Mouse (Mus musculus) large intestine, adult 2 months (tissue): ENCODE data around the gene Atp11a. TPM values are rescaled to one million over a fixed set of nuclear protein-coding genes. Genes with fewer than 3 reads are reported as not detected.

Experiments
- polyA plus RNA-seq: library from polyadenylated mRNA; depleted of rRNA; stranded (reverse); fragments of >200 nt; gene quantifications from 2 replicates; pipeline ENCODE4 v1.2.3, GENCODE M21; 2012; rRNA removed

Atp11a gene
- polyA plus RNA-seq, 1 experiment: 10.7 TPM

Other genes with a start within 250 kb of the Atp11a start
- not detected in 2 replicates for gene Spaca7, start 184.0 kb upstream of the Atp11a start, polyA plus RNA-seq
- 25.6 and 34.0 TPM in 2 replicates for gene Tubgcp3, start 84.8 kb upstream of the Atp11a start, polyA plus RNA-seq
- gene Mcf2l, start 116.8 kb downstream of the Atp11a start, polyA plus RNA-seq: 14.1 TPM in 2 replicates